Mouse (Mus musculus) inflammation-experienced regulatory T-cells, adult 6 months (primary cell): Measurements from ENCODE around the gene Proz. TPM values are rescaled to one million over a fixed set of nuclear protein-coding genes. Genes with fewer than 3 reads are reported as not detected.

Experiments used
- ATAC-seq: one replicate; pipeline ENCODE4 v1.8.0; 2017
- polyA plus RNA-seq, 3 experiments: library from polyadenylated mRNA; unstranded; fragments of 100-300 nt; shearing (Covaris generic); gene quantifications; one replicate each; pipeline ENCODE4 v1.2.1; 2017

Proz gene
- polyA plus RNA-seq, 3 experiments from 2014 or later, result 2.2 to 3.4 (median 2.5) TPM

- ATAC-seq, result no peak
Observed at GRCm38 (mm10) chr8:13107990-13108638, 47.4 kb downstream of the Proz start.

GRCm38 (mm10) chr8:13108967-13109366 is 48.3 kb downstream of the Proz start:
- ATAC-seq, result no peak

GRCm38 (mm10) chr8:13109416-13109960 is 48.8 kb downstream of the Proz start:
- ATAC-seq, result no peak

- ATAC-seq, result no peak
Observed at GRCm38 (mm10) chr8:13111917-13112316, 51.2 kb downstream of the Proz start.

- ATAC-seq, result no peak
Observed at GRCm38 (mm10) chr8:13113232-13113631, 52.5 kb downstream of the Proz start.

- ATAC-seq, result no peak
Observed at GRCm38 (mm10) chr8:13117096-13117495, 56.4 kb downstream of the Proz start.

GRCm38 (mm10) chr8:13118516-13118915 is 57.8 kb downstream of the Proz start:
- no peak for ATAC-seq

- no peak for ATAC-seq
Observed at GRCm38 (mm10) chr8:13120882-13121665, 60.4 kb downstream of the Proz start.

- ATAC-seq, result no peak
Observed at GRCm38 (mm10) chr8:13122887-13123421, 62.2 kb downstream of the Proz start.

GRCm38 (mm10) chr8:13124897-13125296 is 64.2 kb downstream of the Proz start:
- ATAC-seq, result no peak

Other genes starting within 250 kb of the Proz start
- gene Mcf2l, start 187.1 kb upstream of the Proz start, polyA plus RNA-seq, result under 1 TPM in 1 of 3 experiments, not detected in 2; 0.51 TPM
- gene F7, start 34.9 kb upstream of the Proz start, polyA plus RNA-seq, result not detected
- not detected for gene F10, start 23.6 kb upstream of the Proz start, polyA plus RNA-seq
- gene Pcid2, start 44.5 kb downstream of the Proz start, polyA plus RNA-seq, result 10 to 100 TPM; 40.3 to 43.9 (median 41.1) TPM
- gene Cul4a, start 44.7 kb downstream of the Proz start, polyA plus RNA-seq, result 10 to 100 TPM; 15.3 to 20.1 (median 16.9) TPM
- 10 to 100 TPM; 10.1 to 22.6 (median 17.5) TPM for gene Lamp1, start 98.2 kb downstream of the Proz start, polyA plus RNA-seq
- 1 to 10 TPM in 2 of 3 experiments, under 1 TPM in 1; 0.48 to 6.3 (median 2.8) TPM for gene Grtp1, start 139.7 kb downstream of the Proz start, polyA plus RNA-seq
- not detected for gene Adprhl1, start 193.2 kb downstream of the Proz start, polyA plus RNA-seq
- 10 to 100 TPM; 16.0 to 25.2 (median 22.4) TPM for gene Dcun1d2, start 227.2 kb downstream of the Proz start, polyA plus RNA-seq
- gene Tmco3, start 227.3 kb downstream of the Proz start, polyA plus RNA-seq, result 10 to 100 TPM; 24.1 to 28.8 (median 26.7) TPM